Mouse (Mus musculus) spleen, adult 2 months (tissue): ENCODE data around the gene Olfr648.

Experiments
- CTCF ChIP-seq: fragments of 200-500 bp; IDR thresholded peaks from 2 replicates; pipeline ENCODE4 v1.5.1; 2011; ENCODE audit warnings: mild to moderate bottlenecking, inconsistent platforms; ENCODE audit not compliant: insufficient read depth, insufficient read length, insufficient replicate concordance; ENCODE audit errors: extremely low read depth
- POLR2A ChIP-seq: fragments of 200-500 bp; IDR thresholded peaks from 2 replicates; pipeline ENCODE4 v1.6.1; 2011; ENCODE audit warnings: low read depth, low read length, inconsistent platforms

DNA sequence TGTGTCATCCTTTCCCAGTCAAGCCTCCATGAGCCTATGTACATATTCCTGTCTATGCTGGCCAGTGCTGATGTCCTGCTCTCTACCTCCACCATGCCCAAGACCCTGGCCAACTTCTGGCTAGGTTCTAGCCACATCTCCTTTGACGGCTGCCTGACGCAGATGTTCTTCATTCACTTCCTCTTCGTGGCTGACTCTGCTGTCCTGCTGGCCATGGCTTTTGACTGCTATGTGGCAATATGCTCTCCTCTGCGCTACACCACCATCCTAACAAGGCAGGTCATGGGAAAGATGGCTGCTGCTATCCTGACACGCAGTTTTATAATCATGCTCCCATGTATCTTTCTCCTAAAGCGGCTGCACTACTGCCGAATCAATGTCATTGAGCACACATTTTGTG is 23.0 kb upstream of the Olfr648 start:
- TF ChIP-seq CTCF (no peak), POLR2A (no peak)
